Mouse (Mus musculus): ENCODE measurements at regions not wholly inside any gene's neighbourhood (a gene's known extent, or its start where the extent isn't known, plus 50 kb on each side); places are given as distances from the start of the nearest gene placed in this dataset.
A peak's percentile ranks its signal among the peaks of the same experiment; 100 is the strongest.
"Not testable (repeated sequence)": the region's sequence is repeated elsewhere in the genome, so short reads cannot be mapped to it uniquely, and the experiment has no call there.

DNA sequence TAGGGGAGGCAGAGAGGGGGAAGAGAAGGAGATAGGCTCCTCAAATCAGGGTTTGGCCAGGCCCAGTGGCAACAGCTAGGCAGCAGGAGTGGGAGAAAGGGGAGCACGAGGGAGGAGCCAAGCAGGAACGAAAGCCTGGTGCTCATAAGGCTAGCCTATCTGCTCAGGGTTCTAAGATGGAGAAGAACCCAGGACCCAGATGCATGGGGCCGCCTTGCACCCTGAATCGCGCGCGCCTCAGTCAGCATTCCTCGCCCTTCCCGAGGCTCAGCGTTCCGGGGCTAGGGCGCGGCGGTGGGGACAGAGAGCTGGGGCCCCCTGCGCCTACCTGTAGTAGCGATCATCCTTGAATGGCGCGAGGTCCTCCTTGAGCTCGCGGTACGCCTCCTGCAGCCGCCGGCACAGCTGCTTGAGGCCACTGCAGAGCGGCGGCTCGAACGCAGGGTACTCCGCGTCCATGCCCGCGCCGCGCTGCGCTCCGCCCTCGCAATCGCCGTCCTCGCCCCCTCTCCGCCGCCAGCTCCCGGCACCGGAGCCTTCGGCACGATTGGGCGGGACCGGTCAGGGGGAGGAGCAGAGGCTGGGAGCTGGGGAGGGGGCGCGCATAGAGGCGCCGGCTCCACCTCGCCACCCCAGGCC is 60.1 kb downstream of the Dynlt1b start:
- DNase-seq = peak; percentile 61

DNA sequence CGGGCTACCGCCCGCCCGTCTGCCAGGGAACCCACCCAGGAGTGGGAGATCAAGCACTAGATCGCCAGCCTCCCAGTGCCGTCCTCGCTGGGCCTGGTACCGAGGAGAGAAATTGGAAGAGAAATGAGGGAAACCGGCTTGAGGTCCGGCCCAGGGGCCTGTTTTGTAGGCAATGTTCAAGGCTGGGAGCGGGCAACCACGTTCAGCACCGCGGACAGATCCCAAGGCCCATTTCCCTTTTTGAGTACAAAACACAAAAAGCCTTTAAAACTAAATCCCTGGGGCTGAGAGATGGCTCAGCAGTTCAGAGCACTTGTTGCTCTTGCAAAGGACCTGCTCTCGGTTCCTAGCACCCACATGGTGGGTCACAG is 60.6 kb downstream of the Dynlt1b start:
- DNase-seq = not testable (repeated sequence)

DNA sequence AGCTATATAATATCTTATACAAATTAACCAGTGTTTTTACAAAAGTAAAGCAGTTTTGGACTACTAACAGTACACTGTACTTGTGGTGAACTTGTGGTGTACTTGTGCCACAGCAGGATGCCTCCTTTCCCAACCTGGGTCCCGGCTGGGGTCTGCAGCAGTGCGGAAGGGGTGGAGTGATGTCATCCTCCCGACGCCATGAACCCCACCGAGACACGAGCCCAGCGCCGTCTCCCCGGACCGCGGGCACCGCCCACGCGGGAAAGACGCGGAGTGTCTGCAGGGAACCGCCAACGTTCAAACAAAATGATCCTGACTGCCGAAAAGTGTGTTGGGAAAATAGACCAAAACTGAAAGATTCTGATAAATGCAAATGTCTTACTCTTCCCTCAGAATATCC is 62.6 kb downstream of the Dynlt1b start:
- peak; percentile 66 for DNase-seq

DNA sequence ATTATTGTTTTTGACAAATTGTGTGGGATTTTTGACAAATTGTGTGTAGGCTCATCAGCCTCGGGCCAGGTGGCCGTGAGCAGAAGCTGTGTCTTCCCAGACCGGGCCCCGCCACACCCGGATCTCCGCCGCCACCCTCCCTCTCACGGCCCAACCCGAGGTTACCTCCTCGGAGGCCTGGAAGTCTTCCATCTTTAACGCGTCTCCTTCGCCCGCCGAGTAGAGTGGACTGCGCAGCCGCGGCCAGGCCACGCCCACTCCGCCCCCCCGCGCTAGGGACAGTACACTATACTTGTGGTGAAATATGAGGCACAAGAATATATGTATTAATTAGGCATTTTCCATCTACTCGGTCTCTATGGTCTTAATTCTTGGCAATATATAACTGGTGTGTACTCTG is 63.0 kb downstream of the Dynlt1b start:
- DNase-seq = peak; percentile 73

DNA sequence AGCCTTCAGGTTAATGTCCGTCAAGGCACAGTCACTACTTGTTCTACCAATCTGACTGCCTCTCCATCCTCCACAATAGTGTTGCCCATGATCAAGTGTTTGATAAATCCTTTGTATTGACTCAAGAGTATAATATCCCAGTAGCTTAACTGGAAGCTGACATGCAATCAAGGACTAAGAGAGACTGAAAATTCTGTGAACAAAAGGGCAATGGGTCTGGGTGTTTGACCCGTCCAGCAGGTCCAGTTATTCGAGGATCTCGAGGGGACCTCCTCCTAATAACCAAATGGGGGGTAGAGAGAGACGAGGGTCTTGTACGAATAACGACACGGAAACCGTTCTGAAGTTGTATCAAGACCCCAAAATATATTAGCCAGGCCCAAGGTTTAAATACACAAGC is 66.6 kb downstream of the Dynlt1b start:
- DNase-seq = not testable (repeated sequence)

DNA sequence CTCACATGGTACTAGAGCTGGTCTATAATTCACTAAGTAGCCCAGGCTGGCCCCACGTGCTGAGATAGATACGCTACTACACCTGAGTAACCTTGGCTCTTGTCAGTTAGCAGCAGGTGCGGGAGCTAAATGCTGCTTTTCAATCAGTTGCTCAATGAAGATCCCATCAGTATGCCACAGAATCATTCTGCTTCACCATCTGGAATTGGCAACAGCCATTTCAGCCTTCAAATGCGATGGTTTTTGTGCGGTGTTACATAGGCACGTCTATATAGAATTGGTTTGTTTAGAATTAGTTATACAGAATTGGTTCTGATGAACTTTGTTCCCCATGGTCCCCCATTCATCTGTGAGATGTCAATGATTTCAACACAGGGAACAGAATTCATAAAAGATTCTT is 72.8 kb downstream of the Dynlt1b start:
- DNase-seq = not testable (repeated sequence)

DNA sequence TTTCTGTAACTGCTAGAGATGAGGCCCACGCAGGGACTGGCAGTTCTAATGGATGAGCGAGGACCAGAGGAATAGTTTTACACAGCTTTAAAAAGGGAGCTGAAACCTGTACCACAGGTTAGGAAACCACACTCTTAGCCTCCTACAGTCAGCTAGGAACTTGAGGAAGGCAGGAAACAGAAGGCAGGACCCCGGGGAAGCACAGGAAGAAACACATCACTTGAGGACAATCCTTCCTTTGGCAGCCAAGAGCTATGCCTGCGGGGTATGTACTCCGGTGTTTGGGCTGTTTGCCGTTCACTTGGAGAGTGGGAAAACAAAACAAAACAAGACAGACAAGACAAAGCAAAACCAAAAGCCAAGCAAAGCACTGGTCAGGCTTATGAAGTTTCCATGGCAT is 76.0 kb downstream of the Dynlt1b start:
- DNase-seq = not testable (repeated sequence)

DNA sequence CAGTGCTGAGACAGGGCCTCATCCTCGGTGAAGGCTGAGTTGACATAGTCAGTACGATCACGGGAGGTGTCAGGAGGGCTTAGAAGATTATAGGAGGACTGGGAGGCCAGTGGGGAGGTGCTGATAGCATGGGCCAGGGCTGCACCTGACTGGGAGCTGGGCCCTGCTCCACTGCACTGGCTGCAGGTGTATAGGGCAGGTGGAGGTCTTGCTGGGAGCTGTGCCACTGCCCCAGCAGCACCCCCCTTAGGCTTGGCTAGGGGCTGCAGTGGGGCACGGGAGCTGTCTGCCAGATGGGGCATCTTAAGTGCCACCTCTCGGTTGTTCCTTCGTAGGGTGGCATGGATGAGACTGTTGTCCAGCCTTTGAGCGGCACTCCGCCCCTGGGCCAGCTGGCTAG is 85.2 kb downstream of the Dynlt1b start:
- not testable (repeated sequence) for DNase-seq

DNA sequence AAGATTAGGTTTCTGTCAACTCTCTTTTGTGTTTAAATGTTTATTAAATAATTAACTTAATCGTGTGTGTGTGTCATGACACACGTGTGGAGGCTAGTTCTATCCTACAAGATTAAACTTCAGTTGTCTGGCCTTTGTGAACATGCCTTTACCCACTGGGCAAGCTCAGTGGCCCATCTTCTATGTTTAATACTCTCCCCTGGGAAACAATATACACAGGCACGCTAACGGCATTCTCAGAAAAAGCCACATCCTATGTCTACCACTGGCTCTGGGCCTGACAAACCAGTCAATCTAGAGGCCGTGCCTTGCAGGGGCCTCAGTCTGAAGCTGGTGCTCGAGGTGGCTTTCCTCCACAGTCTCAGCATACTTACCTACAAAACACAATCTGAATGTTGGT is 82.4 kb upstream of the Dynlt1c start:
- not testable (repeated sequence) for DNase-seq

DNA sequence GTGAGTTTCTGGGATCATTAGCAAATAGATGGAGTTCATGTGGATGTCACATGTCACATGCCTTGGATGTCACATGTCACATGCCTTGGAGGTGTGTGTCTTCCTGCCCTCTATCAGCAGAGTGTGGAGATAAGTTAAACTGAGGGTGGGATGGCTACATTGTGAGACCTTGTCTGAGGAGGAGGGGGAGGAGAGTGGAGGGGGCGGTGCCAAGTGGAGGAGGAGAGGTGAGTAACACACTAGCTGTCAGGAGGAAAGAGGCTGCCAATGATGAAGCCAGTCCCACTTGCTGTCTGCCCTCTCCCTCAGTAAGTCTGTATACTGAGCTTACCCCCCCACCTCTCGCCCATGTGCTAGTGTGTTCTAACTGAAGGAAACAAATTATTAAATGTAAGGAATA is 81.5 kb upstream of the Dynlt1c start:
- DNase-seq = not testable (repeated sequence)

DNA sequence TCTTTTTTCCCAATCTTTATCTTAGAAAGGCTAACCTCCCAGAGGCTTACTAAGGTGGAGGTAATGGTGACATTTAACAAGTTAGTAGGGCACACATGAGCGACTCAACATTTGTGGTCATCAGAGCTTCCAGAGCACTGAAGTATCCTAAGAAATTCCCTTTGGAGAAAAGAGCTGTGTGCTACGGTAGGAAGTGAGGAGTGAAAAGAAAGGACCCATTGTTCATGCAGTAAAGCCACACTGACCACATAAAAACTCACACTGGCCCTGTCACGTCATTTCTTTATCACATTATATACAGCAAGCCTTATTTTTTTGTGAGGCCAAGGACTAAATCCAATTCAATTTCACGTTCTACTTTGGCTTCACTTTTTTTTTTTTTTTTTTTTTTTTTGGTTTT is 80.7 kb upstream of the Dynlt1c start:
- not testable (repeated sequence) for DNase-seq

DNA sequence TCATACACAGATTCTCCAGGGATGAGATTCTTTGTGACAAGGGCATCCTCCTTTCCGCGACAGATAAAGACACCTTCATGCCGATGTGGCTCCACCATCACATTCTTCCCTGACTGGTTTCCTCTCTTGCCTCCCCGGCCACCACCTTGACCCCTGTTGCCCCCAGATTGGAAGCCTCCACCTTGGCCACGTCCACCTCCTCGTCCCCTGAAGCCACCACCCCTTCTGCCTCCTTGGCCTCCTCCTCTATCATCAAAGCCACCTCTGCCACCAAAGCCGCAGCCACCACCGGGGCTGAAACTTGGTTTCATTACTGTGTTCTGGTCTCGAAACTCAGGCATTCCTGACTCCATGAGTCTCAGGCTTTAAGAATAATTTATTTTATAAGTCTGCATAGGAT is 79.3 kb upstream of the Dynlt1c start:
- DNase-seq = not testable (repeated sequence)

DNA sequence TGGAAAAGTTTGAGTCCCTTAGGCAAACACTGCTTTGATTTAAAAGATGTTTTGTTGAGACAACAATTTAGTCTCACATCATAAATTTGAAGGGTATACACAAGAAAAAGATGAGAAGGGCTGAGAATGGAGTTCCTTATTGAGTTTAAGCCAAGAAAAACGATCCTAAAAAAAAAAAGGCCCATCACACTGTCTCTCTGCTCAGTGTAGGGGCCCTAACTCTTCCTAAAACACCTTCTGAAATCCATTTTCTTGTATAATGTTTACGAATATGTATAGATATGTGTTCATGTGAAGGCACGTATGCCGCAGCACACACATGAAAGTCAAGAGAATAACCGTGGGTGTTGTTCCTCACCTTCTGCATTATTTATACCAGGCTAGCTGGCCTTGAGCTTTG is 62.7 kb upstream of the Dynlt1c start:
- not testable (repeated sequence) for DNase-seq

DNA sequence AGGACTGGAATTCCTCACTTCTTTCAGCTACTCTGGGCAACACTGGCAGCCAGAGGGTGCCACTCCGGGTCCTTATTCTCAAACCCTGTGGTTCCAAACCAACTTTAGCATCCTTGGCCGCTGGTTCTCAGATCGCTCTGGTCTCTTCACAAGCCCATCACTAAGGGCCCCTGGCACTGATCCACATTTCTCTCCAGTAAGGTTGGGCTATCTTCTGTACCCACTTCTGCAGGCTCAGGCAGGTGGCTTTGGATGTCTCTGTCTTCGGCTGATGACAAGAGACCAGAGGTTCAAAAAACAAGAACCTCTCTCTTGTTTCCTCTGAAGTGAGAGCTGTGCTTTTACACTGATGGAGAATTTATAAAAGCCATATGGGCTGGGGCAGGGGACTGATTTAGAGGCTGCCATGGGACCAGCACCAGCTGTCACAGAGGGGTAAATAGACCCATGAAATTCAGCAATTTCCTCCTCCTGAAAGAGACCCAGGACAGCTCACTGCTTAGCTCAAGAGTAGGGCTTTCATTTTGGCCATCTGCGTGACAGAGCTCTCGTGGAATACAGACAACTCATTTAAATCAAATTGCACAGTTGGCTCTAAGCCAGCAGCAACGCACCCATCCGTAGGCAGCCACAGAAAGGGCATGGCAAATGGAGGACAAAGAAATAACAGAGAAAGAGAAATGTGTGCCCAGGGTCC is 54.3 kb upstream of the Dynlt1c start:
- not testable (repeated sequence) for DNase-seq

DNA sequence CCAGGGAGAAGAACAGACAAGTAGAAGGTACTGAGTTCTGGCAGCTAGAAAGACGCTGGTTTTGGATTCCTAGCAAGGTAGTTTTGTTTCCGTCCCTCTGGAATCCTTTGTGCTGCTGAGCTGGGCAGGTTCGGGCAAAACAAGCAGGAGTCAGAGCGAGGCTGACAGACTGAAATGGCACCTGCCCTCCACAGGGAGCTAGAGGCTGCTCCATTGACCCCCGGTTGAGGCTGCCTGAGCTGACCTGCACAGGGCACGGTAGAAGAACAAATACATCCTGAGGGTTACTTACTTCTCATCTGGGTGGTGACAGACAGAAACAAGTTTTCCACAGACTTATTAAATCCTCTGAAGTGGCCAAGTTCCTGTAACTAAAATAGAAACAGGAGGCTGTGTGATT is 53.5 kb upstream of the Dynlt1c start:
- DNase-seq = not testable (repeated sequence)

All from right cerebral cortex, postnatal 4 days (tissue).